Mouse (Mus musculus): ENCODE results near the gene Morc4. TPM values are rescaled to one million over a fixed set of nuclear protein-coding genes. Genes with fewer than 3 reads are reported as not detected.

The Morc4 gene
- polyA plus RNA-seq, 1 experiment from 2014 or later: 10.4 TPM

DNA sequence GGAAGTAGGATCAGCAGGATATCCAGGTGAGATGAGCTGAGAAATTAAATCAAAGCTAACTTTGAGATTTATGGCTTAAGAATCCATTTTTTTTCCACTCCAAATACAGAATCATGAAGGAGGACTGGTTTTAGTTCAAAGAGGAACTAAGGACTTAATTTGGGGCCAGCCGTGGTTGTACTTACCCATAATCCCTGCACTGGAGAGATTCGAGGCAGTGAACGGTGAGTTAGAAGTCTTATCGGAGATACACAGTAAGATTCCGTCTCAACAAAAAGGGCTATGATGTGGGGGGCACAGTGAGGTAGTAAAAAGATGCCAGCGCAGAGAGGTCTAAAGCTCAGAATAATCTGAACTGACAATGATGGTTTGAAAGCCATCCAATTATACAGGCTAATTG, 75.4 kb downstream of the Morc4 start:
- H3K4me1 ChIP-seq (ENCODE audit: control insufficient read depth, insufficient read depth, low read length): no peaks in the 10 kb centered on the region
- no peak overlapping the region for H3K27ac ChIP-seq (ENCODE audit: low read length)
- no peaks in the 10 kb centered on the region for H3K36me3 ChIP-seq (ENCODE audit: control insufficient read depth, insufficient read depth, low read length)
- no peak for ATAC-seq
- no peak overlapping the region for H3K9ac ChIP-seq (ENCODE audit: low read depth, low read length)
- WGBS: 86% methylated on average over 6 of the region's 6 CpGs
- no peaks in the 10 kb centered on the region for H3K27me3 ChIP-seq (replicated peaks; ENCODE audit: control insufficient read depth, insufficient read depth, low read length)
- H3K4me3 ChIP-seq (ENCODE audit: low read length): no peak overlapping the region
- H3K9me3 ChIP-seq (ENCODE audit: control insufficient read depth, low read length): no peaks in the 10 kb centered on the region
- no peak overlapping the region for H3K4me2 ChIP-seq (ENCODE audit: low read depth, low read length)

DNA sequence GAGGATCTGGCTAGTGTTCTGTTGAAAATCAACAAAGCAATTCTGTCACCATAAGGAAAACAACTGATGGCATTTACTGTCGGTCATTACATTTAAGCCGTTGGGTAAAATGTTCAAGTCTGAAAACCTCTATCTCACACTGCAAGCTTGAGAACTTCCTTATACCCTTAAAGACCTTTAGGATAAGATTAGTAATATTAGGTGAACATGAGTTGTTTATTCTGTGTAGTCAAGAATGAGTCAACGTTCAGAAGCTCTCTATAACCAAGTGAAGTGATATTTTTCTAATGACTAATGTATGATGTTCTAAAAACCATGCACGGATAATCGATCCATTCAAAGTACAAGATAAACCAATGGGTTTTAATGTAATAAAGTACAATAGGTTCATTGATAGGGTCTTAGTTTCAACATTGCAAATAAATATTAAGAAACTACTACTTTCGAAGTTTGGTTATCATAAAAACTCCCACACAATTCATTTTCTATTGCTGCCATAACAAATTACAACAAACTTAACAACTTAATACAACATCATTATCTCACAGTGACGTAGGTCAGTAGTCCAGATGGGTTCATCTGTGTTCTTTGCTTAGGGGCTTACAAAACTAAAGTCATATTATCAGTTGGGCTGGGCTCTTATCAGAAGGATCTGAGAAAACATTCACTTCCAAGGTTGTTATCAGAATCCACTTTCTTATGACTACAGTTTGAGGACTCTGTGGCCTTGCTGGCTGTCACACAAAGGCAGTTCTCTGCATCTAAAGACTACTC, 77.2 kb downstream of the Morc4 start:
- Histone ChIP-seq H3K27ac (ENCODE audit: low read length) (no peak overlapping the region), H3K9ac (ENCODE audit: low read depth, low read length) (no peak overlapping the region), H3K4me1 (ENCODE audit: control insufficient read depth, insufficient read depth, low read length) (no peaks in the 10 kb centered on the region), H3K36me3 (ENCODE audit: control insufficient read depth, insufficient read depth, low read length) (no peaks in the 10 kb centered on the region), H3K4me3 (ENCODE audit: low read length) (no peak overlapping the region), H3K27me3 (replicated peaks; ENCODE audit: control insufficient read depth, insufficient read depth, low read length) (peaks cover 2% of the 10 kb centered on the region; the same call in 1 of the 2 replicates), H3K9me3 (ENCODE audit: control insufficient read depth, low read length) (no peaks in the 10 kb centered on the region), H3K4me2 (ENCODE audit: low read depth, low read length) (no peak overlapping the region)
- 63% methylated on average over 7 of the region's 7 CpGs for WGBS
- peak; percentile 56; the same call in 1 of the 2 replicates for ATAC-seq

GRCm38 (mm10) chrX:139785764-139786163, 85.7 kb downstream of the Morc4 start:
- H3K4me1 ChIP-seq (ENCODE audit: control insufficient read depth, insufficient read depth, low read length): no peaks in the 10 kb centered on the region
- WGBS: 36% methylated on average over 1 of the region's 1 CpGs
- H3K9ac ChIP-seq (ENCODE audit: low read depth, low read length): no peak overlapping the region
- no peak overlapping the region for H3K4me3 ChIP-seq (ENCODE audit: low read length)
- no peak overlapping the region for H3K4me2 ChIP-seq (ENCODE audit: low read depth, low read length)
- no peak overlapping the region for H3K27ac ChIP-seq (ENCODE audit: low read length)
- H3K36me3 ChIP-seq (ENCODE audit: control insufficient read depth, insufficient read depth, low read length): no peaks in the 10 kb centered on the region
- ATAC-seq: no peak
- peaks cover 5% of the 10 kb centered on the region; the same call in 1 of the 2 replicates for H3K27me3 ChIP-seq (replicated peaks; ENCODE audit: control insufficient read depth, insufficient read depth, low read length)
- no peaks in the 10 kb centered on the region for H3K9me3 ChIP-seq (ENCODE audit: control insufficient read depth, low read length)

DNA sequence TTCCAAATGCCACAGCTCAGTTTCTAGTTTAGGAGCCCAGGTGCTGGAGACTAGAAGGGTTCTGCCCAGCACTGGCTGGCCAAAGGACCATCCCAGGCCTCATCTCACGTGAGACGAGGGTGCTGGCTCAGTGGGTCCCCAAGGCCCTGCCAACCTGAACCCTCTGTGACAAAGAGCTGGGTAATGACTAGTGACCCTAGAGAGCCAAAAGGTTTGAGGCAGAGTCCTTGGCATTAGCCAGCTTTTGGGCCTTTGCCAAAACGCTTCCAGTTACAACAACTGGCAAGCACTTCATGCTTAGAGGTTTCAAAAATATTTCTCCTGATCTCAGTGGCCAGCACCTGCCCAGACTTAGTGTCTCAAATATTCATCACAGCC, 88.4 kb downstream of the Morc4 start:
- Histone ChIP-seq H3K4me1 (ENCODE audit: control insufficient read depth, insufficient read depth, low read length) (no peaks in the 10 kb centered on the region), H3K9me3 (ENCODE audit: control insufficient read depth, low read length) (no peaks in the 10 kb centered on the region), H3K27me3 (replicated peaks; ENCODE audit: control insufficient read depth, insufficient read depth, low read length) (0 out of 2 replicates have a peak, but pooled peaks cover 3% of the 10 kb centered on the region), H3K27ac (ENCODE audit: low read length) (no peak overlapping the region), H3K4me2 (ENCODE audit: low read depth, low read length) (no peak overlapping the region), H3K4me3 (ENCODE audit: low read length) (no peak overlapping the region), H3K9ac (ENCODE audit: low read depth, low read length) (no peak overlapping the region), H3K36me3 (ENCODE audit: control insufficient read depth, insufficient read depth, low read length) (no peaks in the 10 kb centered on the region)
- ATAC-seq: no peak
- 83% methylated on average over 3 of the region's 3 CpGs for WGBS

- WGBS: 61% methylated on average over 6 of the region's 6 CpGs
- Histone ChIP-seq H3K4me3 (ENCODE audit: low read length) (no peak within 1 kb of the TSS), H3K9ac (ENCODE audit: low read depth, low read length) (no peak within 1 kb of the TSS), H3K4me2 (ENCODE audit: low read depth, low read length) (no peak within 1 kb of the TSS), H3K36me3 (ENCODE audit: control insufficient read depth, insufficient read depth, low read length) (no peaks in the 10 kb centered on the region), H3K9me3 (ENCODE audit: control insufficient read depth, low read length) (no peaks in the 10 kb centered on the region), H3K4me1 (ENCODE audit: control insufficient read depth, insufficient read depth, low read length) (no peaks in the 10 kb centered on the region), H3K27me3 (replicated peaks; ENCODE audit: control insufficient read depth, insufficient read depth, low read length) (0 out of 2 replicates have a peak, but pooled peaks cover 3% of the 10 kb centered on the region), H3K27ac (ENCODE audit: low read length) (no peak within 1 kb of the TSS)
- ATAC-seq: no peak
These were observed 89.0 kb downstream of the Morc4 start, which contains the start of gene Ripply1 for GRCm38 (mm10) chrX:139782278-139783044. Ripply1 (minus strand) TSS chrX:139782353.

- Histone ChIP-seq H3K9ac (ENCODE audit: low read depth, low read length) (no peak overlapping the region), H3K36me3 (ENCODE audit: control insufficient read depth, insufficient read depth, low read length) (no peaks in the 10 kb centered on the region), H3K27ac (ENCODE audit: low read length) (no peak overlapping the region), H3K4me2 (ENCODE audit: low read depth, low read length) (no peak overlapping the region), H3K4me3 (ENCODE audit: low read length) (no peak overlapping the region), H3K9me3 (ENCODE audit: control insufficient read depth, low read length) (no peaks in the 10 kb centered on the region), H3K27me3 (replicated peaks; ENCODE audit: control insufficient read depth, insufficient read depth, low read length) (0 out of 2 replicates have a peak, but pooled peaks cover 3% of the 10 kb centered on the region), H3K4me1 (ENCODE audit: control insufficient read depth, insufficient read depth, low read length) (no peaks in the 10 kb centered on the region)
- 72% methylated on average over 4 of the region's 4 CpGs for WGBS
- peak; percentile 76 for ATAC-seq
These were observed 89.9 kb downstream of the Morc4 start for GRCm38 (mm10) chrX:139781563-139781962.

DNA sequence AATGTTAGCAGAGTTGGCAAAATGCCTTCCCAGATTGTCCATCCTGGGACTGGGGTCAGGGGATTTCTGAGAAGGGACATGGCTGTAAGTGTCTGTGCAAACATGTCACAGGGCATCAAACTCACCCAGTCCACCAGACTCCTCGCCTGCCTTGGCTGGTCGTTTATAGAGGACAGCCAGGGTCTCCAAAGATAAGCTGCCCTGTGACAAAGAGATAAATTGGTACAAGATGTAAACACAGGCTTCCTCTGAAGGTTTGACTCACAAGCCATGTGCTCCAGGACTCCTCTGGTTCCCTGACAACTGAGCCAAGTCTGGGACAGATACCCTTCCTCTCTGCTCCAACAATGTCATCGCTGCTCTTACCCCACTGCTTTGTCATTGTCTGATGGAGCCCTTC, 90.5 kb downstream of the Morc4 start:
- 47% methylated on average over 3 of the region's 3 CpGs for WGBS
- H3K4me2 ChIP-seq (ENCODE audit: low read depth, low read length): no peak overlapping the region
- no peak; the same call in 1 of the 2 replicates for ATAC-seq
- H3K27ac ChIP-seq (ENCODE audit: low read length): no peak overlapping the region
- H3K27me3 ChIP-seq (replicated peaks; ENCODE audit: control insufficient read depth, insufficient read depth, low read length): 0 out of 2 replicates have a peak, but pooled peaks cover 3% of the 10 kb centered on the region
- H3K4me1 ChIP-seq (ENCODE audit: control insufficient read depth, insufficient read depth, low read length): no peaks in the 10 kb centered on the region
- H3K9me3 ChIP-seq (ENCODE audit: control insufficient read depth, low read length): no peaks in the 10 kb centered on the region
- no peaks in the 10 kb centered on the region for H3K36me3 ChIP-seq (ENCODE audit: control insufficient read depth, insufficient read depth, low read length)
- H3K4me3 ChIP-seq (ENCODE audit: low read length): no peak overlapping the region
- H3K9ac ChIP-seq (ENCODE audit: low read depth, low read length): no peak overlapping the region

DNA sequence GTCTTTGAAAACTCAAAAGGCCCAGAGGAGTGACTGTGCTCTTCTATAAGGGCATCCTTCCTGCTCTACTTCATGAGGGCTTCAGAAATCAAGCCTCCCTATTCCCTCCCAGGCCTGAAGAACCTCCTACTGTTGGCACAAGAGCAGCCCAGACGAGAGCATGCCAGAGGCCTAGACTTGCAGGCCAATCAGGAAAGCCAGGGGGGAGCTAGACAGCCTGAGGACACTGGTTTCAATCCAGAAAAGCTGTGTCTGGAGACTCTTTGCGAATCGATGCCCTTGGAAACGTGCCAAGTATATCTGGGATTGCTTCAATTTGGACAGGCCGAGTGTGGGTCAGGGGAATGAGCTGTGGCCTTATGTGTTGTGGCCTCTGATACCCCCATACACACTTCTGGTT, 92.1 kb downstream of the Morc4 start:
- no peak overlapping the region for H3K4me3 ChIP-seq (ENCODE audit: low read length)
- ATAC-seq: no peak
- H3K9ac ChIP-seq (ENCODE audit: low read depth, low read length): no peak overlapping the region
- 71% methylated on average over 5 of the region's 5 CpGs for WGBS
- H3K27me3 ChIP-seq (replicated peaks; ENCODE audit: control insufficient read depth, insufficient read depth, low read length): peaks cover 3% of the 10 kb centered on the region; the same call in 1 of the 2 replicates
- no peaks in the 10 kb centered on the region for H3K9me3 ChIP-seq (ENCODE audit: control insufficient read depth, low read length)
- H3K4me1 ChIP-seq (ENCODE audit: control insufficient read depth, insufficient read depth, low read length): peaks cover 4% of the 10 kb centered on the region; the same call in 1 of the 2 replicates
- no peak overlapping the region for H3K4me2 ChIP-seq (ENCODE audit: low read depth, low read length)
- H3K36me3 ChIP-seq (ENCODE audit: control insufficient read depth, insufficient read depth, low read length): no peaks in the 10 kb centered on the region
- H3K27ac ChIP-seq (ENCODE audit: low read length): no peak overlapping the region

- H3K9ac ChIP-seq (ENCODE audit: low read depth, low read length): no peak overlapping the region
- H3K4me3 ChIP-seq (ENCODE audit: low read length): no peak overlapping the region
- no peak overlapping the region for H3K4me2 ChIP-seq (ENCODE audit: low read depth, low read length)
- H3K27ac ChIP-seq (ENCODE audit: low read length): no peak overlapping the region
- H3K9me3 ChIP-seq (ENCODE audit: control insufficient read depth, low read length): no peaks in the 10 kb centered on the region
- H3K36me3 ChIP-seq (ENCODE audit: control insufficient read depth, insufficient read depth, low read length): no peaks in the 10 kb centered on the region
- WGBS: 63% methylated on average over 1 of the region's 1 CpGs
- ATAC-seq: no peak
- peaks cover 4% of the 10 kb centered on the region; the same call in 1 of the 2 replicates for H3K4me1 ChIP-seq (ENCODE audit: control insufficient read depth, insufficient read depth, low read length)
- peaks cover 3% of the 10 kb centered on the region; the same call in 1 of the 2 replicates for H3K27me3 ChIP-seq (replicated peaks; ENCODE audit: control insufficient read depth, insufficient read depth, low read length)
These were observed 92.6 kb downstream of the Morc4 start for GRCm38 (mm10) chrX:139778886-139779285.

All from intestine, embryonic 16.5 days (tissue).